Mouse (Mus musculus) kidney, postnatal 14 days (tissue): ENCODE results near the gene Kxd1.

Experiments used
- DNase-seq: peaks from one replicate; pipeline ENCODE4 v3.0.0; 2022; ENCODE audit warnings: mixed read lengths

The Kxd1 gene

GRCm38 (mm10) chr8:70464162-70464561 lies 63.6 kb downstream of the Kxd1 start:
- DNase-seq, result no peak

DNA sequence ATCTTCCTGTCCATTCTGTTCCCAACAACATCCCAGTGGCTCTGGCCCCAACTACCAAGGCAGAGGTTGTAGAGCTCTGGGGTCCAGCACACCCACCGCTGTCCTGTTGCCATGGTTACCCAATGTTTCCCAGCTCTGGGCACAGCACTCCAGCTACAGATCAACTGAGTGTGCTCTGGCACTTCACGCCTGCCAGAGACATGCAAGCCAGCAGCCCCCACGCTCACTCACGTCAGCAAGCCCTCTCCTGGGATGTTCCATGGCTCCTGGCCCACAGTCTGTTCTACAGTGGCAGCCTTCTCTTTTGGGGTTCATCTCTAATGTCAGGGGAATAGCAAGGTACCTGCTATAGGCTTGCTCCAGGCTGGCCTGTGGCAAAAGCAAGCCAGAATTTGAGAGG lies 64.5 kb downstream of the Kxd1 start:
- no peak for DNase-seq

DNA sequence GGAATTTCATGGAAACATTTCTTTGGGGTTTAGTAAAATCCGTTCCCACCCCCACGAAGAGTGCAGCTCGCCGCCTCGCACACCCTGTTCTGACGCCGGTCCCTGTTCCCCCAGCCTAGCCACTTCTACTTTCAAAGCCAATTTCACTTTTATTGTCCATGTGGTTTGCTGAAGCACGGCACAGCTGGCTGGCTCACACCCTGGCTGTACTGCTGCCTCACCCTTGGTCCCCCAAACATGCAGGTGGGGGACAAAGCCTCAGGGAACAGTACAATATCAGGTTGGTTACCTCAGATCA lies 65.3 kb downstream of the Kxd1 start:
- DNase-seq, result no peak

DNA sequence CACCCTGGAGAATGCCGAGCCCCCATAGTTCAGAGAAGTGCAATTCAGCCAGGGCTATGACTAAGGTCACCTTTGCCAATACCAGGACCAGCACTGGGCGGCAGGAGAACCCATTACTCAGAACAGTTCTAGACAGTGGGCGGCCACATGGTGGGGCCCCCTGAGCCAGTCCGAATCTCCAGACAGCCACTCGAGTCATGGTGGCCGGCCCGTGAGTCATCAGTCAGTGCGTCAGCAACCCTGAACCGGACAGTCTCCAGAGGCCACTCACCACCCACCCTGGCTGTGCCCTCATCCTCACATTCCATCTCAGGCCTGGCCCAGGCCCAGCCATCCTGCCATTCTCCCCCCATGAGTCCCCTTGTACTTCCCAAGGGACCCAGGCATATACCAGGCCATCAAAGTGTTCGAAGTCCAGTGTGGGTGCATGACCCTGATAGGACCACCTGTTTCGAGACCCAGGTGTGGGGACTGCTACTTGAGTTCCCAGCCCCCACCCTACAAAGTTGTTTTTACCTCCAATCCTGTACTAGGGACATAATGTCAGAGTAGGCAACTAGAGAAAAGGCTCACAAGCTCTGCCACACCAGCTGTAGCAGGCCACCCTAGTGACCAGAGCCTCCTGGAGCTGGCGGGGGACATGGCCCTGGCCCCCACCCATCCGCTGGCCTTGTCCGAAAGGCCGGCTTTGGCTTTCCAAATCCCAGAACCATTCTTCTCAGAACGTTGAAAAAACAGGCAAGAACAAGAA lies 65.8 kb downstream of the Kxd1 start:
- no peak for DNase-seq

DNA sequence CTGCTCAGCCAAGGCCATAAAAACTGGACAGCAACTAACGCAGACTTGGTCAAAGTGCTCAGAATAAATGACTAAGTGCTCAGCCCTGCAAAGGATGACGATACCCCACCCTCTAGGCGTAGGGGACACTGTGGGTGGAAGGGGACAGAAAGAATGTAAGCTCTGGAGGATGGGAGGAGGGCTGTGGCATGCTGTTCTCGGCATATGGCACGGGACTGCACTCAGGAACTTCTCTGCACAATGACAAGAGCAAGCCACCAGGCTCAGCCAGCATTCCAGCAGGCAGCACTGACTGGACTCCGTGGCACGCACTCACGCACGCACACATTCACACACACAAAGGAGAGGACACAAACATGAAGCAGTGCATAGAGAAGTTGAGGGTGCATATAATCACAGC lies 67.2 kb downstream of the Kxd1 start:
- DNase-seq, result no peak

DNA sequence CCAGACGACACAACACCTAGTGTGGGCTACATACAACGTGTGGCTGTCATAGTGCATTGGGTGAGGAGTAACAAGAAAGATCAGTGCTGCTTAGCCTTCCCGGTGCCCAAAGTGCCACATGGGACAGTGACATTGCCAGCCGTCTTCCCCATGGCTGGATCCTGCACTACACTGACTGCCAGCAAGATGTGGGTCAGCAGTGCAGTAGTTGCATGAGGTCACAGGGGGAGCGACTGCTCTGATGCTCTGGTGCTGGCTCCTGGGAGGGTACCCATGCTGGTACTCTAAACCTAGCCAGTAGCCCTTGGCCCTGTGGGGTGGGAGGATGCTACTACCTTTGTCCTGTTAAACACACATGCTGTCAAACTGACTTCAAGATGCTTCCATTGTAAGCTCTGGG lies 67.6 kb downstream of the Kxd1 start:
- no peak for DNase-seq

DNA sequence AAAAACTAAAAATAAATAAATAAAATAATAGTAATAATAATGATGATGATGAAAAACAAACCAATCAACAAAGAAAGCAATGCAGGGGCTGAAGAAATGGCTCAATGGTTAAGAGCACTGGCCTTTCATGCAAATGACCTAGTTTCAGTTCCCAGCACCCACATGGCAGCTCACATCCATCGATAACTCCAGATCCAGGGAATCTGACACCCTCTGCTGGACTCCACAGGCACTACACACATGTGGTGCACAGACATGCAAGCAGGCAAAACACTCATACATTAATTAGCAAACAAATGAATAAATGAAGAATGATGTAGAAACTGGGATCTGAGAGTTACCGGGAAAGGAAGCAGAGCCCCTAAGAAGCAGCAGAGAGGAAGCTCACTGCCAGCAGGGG lies 68.1 kb downstream of the Kxd1 start:
- no peak for DNase-seq

- DNase-seq, result no peak
These were observed 69.3 kb downstream of the Kxd1 start for GRCm38 (mm10) chr8:70458462-70458861.
